Mouse (Mus musculus) urinary bladder, postnatal 14 days (tissue): ENCODE measurements around the gene Nkx3-2.

Source experiments
- DNase-seq: peaks from one replicate; pipeline ENCODE4 v3.0.0; 2021; ENCODE audit warnings: low spot score

The Nkx3-2 gene

GRCm38 (mm10) chr5:41762141-41762946, 2.0 kb downstream of the Nkx3-2 start:
- no peak for DNase-seq

- DNase-seq, result no peak
Observed at GRCm38 (mm10) chr5:41761509-41762140, 2.7 kb downstream of the Nkx3-2 start.

GRCm38 (mm10) chr5:41760831-41761508, 3.3 kb downstream of the Nkx3-2 start:
- no peak for DNase-seq

- no peak for DNase-seq
Observed at GRCm38 (mm10) chr5:41760071-41760470, 4.2 kb downstream of the Nkx3-2 start.

- DNase-seq, result no peak
Observed at GRCm38 (mm10) chr5:41758671-41759639, 5.3 kb downstream of the Nkx3-2 start.

GRCm38 (mm10) chr5:41757338-41757737, 7.0 kb downstream of the Nkx3-2 start:
- no peak for DNase-seq

GRCm38 (mm10) chr5:41756396-41756795, 7.9 kb downstream of the Nkx3-2 start:
- no peak for DNase-seq

- DNase-seq, result no peak
Observed at GRCm38 (mm10) chr5:41755373-41755960, 8.8 kb downstream of the Nkx3-2 start.

GRCm38 (mm10) chr5:41754836-41755235, 9.5 kb downstream of the Nkx3-2 start:
- no peak for DNase-seq

GRCm38 (mm10) chr5:41754226-41754775, 10.0 kb downstream of the Nkx3-2 start:
- no peak for DNase-seq

GRCm38 (mm10) chr5:41752721-41753120, 11.6 kb downstream of the Nkx3-2 start:
- DNase-seq, result no peak

GRCm38 (mm10) chr5:41744898-41745780, 19.2 kb downstream of the Nkx3-2 start:
- DNase-seq, result no peak

GRCm38 (mm10) chr5:41744234-41744633, 20.1 kb downstream of the Nkx3-2 start:
- no peak for DNase-seq

- DNase-seq, result no peak
Observed at GRCm38 (mm10) chr5:41738817-41739216, 25.5 kb downstream of the Nkx3-2 start.

GRCm38 (mm10) chr5:41737039-41737438, 27.3 kb downstream of the Nkx3-2 start:
- no peak for DNase-seq

GRCm38 (mm10) chr5:41727017-41727416, 37.3 kb downstream of the Nkx3-2 start:
- no peak for DNase-seq

- DNase-seq, result no peak
Observed at GRCm38 (mm10) chr5:41725573-41725972, 38.7 kb downstream of the Nkx3-2 start.
